Mouse (Mus musculus) v-Abl transformed pro-B cells (cell line): ENCODE measurements around the gene Adra1d.

Source experiments
- in situ Hi-C, 2 experiments: fragments of 400-800 bp; cut with MboI; formaldehyde crosslinking; loops; one replicate each; pipeline ENCODE4 v1.15.1; 2025; ENCODE audit not compliant: unreplicated experiment in 2 of 2

The Adra1d gene

DNA sequence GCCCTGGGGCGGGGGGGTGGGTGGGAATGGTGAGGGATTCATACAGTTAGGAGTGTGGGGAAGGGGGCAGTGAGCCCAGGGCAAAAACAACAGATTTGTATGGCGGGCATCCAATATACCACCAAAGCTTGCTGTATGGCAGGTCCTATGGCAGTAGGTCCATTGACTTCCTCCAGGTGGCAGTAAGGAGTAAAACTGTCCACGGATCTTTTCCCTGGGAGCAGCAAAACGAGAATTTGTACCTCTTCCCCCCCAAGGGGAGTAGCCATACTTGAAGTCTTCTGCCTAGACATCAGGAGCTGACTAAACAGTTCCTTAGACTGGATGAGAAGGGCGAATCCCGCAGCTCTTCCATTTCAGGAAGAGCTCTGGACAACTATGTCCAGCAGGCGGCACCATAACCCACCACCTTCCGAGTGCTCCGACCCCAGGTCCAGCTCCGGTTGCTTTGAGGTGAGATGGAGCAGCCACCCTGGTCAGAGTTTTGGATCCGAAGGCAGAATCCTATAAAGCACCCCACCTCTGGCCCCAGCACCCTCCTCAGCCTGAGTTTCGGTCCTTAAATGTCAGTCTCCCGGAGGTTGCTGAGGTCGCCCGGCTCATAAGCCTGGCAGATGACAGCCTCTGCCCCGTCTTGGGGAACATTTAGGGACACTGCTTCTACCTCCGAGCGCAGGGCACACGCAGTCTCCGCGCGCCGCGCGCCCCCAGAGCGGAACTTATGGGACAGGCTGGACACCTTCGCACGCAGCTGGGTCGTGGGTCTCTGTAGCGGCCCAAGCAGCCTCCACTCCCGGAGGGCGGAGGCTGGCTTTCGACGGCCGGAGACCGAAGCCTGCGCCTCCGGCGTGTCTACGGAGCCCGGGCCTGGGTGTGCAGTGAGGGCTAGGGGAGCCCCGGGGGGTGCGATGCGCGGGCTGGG is 16.4 kb downstream of the Adra1d start:
- in situ Hi-C loops, result loop anchor here (10.0 to 25.0 kb wide), 3 partner anchors 269 to 458 kb away; partner anchors contain the start of gene Siglec1 (in 1 of the 2)

DNA sequence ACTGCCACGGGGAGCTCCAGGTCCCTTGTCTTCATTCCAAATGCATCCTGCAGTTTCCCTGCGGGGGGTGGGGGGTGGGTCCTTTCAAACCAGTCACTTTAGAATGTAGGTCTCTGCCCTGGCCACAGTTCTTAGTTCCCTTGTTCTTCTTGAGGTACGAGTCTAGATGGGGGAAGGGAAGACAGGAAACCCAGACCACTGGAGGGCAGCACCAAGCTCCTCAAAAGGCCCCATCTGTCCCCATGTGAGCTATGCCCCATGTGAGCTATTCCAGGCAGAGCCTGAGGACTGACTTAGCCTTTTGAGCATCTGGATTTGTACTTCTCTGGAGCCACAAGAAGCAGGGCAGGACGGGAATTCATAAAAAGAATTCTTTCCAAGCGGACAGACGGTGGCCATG is 19.6 kb downstream of the Adra1d start:
- in situ Hi-C loops, result loop anchor here (5.0 to 25.0 kb wide), 4 partner anchors 270 to 455 kb away; partner anchors contain the start of gene Siglec1 (in 1 of the 2)

DNA sequence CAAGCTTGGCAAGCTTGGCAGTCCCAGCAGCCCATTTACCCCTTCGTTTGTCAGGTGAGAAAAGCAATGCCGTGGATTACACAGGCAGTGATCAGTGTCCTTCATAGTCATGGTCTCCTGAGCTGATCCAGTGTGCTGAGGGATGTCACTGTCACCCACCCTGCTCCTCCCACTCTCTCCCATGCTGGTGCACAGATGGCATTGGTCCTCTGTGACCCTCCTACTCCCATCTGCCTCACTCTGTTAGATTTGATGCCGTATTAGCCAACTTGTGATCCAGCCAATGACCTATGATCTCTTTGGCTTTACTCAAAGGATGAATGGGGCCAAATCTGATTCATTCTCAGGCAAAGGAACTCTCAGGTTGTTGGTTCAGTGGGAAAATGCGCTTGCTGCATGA is 20.4 kb downstream of the Adra1d start:
- in situ Hi-C loops, result loop anchor here (5.0 to 25.0 kb wide), 4 partner anchors 271 to 454 kb away; partner anchors contain the start of gene Siglec1 (in 1 of the 2)

DNA sequence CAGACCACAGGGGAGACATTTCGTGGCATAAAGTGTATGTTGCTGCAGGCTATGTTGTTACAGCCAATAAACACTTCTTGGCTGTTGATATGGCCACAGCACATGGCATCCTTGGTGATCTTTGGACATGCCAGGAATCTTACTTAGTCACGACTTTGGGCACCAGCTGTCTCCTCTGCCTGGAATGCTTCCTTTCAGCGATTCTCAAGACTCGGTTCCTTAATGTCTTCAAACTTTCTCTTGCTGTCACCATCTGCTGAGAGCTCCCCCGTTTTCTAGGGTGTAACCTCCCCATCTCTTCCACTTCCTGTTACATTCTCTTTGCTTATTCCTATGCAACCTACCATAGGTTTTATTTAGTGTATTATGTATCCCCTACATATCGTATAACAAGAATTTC is 22.3 kb downstream of the Adra1d start:
- in situ Hi-C loops, result loop anchor here (5.0 to 25.0 kb wide), 4 partner anchors 273 to 452 kb away; partner anchors contain the start of gene Siglec1 (in 1 of the 2)

DNA sequence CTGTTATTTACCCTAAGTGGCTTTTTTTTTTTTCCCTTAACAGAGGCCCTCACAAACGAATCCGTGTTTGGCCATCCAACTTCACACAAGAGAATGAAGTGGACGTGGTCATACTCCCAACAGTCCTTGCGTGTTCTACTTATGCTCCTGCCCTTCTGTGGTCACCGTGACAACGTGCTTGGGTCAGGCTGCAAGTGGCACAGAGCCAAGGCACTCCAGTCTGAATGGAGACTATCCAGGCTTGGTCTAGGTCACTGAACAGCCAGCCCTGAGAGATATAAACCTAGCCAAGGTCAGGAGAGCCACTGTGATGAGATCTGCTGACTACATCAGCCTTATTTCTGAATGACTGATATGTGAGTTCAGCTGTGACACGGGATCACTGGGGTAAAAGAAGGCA is 23.7 kb downstream of the Adra1d start:
- in situ Hi-C loops, result loop anchor here (25.0 kb wide), 2 partner anchors 399 to 451 kb away; partner anchors contain the start of gene Siglec1 (in 1 of the 2)

DNA sequence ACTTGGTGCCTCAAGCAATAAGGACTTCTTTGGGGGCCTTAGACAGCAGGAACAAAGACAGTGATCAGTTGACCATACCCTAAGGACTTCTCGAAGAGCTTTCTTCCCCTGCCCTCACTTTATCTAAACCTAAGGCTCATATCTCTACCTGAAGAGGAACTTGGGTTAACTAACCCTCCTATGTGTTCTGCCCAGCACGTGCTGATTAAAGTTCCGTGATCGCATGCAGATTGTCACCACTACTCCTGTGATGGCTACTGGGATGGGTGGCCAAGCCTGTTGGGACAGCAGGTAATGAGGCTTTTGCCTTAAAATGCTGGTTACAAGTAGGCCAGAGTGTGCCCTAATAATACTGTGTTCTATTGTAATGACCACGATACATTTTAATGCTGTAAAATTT is 26.9 kb downstream of the Adra1d start:
- in situ Hi-C loops, result loop anchor here (25.0 kb wide), 2 partner anchors 402 to 448 kb away; partner anchors contain the start of gene Siglec1 (in 1 of the 2)

DNA sequence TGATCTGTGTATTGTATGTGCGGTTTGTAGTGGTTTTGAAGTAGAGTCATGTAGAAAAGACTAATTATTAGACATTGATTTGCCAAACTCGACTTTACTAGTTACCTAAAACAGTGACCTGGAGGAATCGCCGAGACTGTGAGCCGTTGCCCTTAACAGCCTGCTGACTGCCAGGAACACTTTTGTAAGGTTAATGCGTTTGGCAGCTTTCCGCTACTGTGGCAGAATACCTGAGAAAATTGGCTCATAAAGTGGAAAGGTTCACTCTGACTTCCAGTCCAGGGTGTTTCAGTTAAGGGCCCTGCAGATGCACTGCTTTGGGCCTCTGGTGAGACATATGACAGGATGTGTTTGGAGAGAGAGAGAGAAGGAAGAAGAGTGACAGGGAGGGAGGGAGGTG is 30.8 kb downstream of the Adra1d start:
- in situ Hi-C loops, result loop anchor here (25.0 kb wide), 2 partner anchors 406 to 444 kb away; partner anchors contain the start of gene Siglec1 (in 1 of the 2)

DNA sequence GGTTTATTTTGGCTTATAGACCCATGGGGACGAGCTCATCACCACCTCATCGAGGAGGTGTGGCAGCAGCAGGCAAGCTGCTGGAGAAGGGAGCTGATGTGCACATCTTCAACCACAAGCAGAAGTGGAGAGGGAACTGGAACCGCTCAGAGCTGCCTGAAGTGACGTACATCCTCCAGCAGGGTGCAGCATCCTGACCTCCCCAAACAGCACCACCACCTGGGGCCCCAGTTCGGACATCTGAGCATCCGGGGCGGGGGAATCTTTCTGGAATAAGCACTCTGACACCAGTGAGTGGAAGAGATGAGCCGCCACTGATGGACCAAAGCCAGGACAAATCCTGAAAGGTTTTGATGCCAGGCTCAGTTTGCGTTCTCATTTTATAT is 31.5 kb downstream of the Adra1d start:
- in situ Hi-C loops, result loop anchor here (25.0 kb wide), 2 partner anchors 407 to 443 kb away; partner anchors contain the start of gene Siglec1 (in 1 of the 2)

DNA sequence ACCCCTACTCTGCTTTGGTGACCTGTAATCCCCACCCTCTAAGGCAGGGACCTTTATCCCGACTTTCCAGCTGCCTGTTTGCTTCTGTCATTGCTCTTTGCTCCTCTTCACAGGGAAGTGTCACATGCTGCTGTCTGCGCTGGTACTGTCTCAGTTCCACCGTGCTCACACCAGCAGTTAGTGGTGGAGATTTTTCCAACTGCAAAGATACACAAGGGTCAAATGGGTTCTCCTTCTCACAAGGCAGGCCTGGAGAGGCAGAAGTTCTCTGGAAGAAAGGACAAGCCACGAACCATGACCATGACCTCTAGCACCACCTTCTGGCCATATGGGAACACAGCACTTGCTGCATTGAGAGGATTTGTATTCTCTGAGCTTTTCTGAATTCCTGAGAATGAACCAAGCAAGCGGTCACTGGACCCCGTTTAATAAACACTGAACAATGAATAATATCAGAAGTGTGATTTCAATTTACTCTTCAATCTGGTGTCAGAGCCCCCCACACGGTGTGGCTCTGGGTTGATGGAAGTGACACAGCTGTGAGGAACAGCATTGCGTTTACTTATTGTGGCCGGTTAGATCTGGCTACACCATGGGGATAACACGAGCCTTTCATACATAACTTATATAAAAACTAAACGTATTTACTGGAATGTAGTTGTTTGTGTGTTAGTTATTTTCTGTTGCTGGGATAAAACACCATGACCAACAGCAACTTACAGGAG is 32.0 kb downstream of the Adra1d start:
- in situ Hi-C loops, result loop anchor here (25.0 kb wide), 2 partner anchors 407 to 443 kb away; partner anchors contain the start of gene Siglec1 (in 1 of the 2)

DNA sequence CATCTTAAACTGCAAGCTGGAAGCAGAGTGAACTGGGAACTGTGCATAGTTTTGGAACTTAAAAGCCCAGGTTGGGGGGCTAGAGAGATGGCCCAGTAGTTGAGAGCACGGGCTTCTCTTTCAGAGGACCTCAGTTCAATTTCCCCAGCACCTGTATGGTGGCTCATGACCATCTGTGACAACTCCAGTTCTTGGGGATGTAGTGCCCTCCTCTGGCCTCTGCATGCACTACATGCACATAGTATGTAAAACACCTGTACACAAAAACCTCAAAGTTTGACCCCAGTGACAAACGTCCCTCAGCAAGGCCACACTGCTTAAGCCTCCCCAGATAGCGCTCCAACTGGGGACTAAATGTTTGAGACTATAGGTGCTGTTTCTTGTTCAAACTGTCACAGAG is 35.0 kb downstream of the Adra1d start:
- in situ Hi-C loops, result loop anchor here (25.0 kb wide), 2 partner anchors 410 to 440 kb away; partner anchors contain the start of gene Siglec1 (in 1 of the 2)

DNA sequence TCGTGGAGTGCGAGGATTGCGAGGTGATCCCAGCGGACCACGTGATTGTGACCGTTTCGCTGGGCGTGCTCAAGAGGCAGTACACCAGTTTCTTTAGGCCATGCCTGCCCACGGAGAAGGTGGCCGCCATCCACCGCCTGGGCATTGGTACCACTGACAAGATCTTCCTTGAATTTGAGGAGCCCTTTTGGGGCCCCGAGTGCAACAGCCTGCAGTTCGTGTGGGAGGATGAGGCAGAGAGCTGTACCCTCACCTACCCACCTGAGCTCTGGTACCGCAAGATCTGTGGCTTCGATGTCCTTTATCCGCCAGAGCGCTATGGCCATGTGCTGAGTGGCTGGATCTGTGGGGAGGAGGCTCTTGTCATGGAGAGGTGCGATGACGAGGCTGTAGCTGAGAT is 41.3 kb downstream of the Adra1d start:
- in situ Hi-C loops, result loop anchor here in 1 of 2 experiments (25.0 kb wide), 2 partner anchors 708 to 908 kb away; no protein-coding TSS in a partner anchor

DNA sequence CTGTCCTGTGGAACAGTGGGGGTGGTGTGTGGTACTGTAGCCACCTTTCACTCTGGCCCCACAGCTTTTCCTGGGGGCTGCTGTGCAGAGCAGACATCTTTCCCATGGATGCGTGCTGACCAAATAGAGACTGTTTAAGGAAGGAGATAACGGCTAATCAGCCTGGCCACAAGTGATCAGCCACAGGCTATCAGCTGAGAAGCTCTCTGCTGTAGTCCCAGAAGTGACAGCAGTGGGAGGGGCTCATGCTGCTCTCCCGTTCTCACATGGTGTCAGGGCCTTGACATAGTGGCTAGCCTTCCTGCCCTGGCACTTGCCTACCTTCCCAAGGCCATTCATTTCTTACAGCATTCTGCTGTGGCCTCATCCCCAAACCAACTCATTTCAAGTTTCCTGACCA is 43.3 kb downstream of the Adra1d start:
- in situ Hi-C loops, result loop anchor here (10.0 to 25.0 kb wide), 3 partner anchors 554 to 906 kb away; no protein-coding TSS in a partner anchor

DNA sequence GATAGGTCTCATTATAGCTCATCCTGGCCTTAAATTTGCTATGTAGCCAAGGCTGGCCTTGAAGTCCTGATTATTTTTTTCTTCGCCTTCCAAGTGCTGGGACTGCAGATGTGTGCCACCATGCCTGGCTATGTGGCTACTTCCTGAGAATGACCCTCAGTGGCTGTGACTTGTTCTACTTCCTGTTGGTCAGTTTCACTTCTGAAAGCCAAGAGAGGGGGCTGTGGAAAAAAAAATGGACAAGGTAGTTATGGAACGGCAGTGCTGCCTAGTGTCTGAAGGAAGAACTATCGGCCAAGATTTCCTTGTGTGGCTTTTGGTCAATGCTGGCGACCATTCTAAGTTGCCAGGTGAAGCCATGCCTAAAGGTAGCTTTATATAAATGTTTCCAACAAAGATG is 44.5 kb downstream of the Adra1d start:
- in situ Hi-C loops, result loop anchor here (10.0 to 25.0 kb wide), 3 partner anchors 553 to 905 kb away; no protein-coding TSS in a partner anchor

DNA sequence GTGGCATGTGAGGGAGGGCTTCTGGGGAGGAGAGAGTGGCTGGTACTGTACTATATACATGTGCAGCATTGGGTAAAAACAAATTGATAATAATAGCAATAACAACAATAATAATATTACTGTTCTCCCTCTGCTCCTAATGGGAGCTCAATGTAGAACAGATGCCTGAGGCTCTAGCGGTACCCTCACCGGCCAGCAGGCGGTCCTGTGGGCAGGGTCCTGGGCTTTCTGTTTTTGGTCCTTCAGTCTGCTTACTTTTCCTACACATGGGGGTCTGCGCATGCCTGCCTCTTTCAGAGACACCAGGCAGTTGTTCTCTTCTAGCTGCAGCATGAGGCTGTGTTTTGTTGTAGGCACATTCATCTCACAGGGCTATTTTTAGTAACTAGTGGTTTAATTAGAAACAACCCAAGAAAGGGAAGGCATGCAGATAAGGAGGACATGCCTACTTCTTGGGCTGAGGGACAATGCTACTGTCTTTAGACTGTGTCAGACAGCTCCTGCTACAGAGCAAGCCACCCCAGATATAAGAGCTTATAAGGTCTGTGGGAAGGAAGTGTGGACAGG is 47.9 kb downstream of the Adra1d start:
- in situ Hi-C loops, result loop anchor here (10.0 to 25.0 kb wide), 3 partner anchors 549 to 902 kb away; no protein-coding TSS in a partner anchor

DNA sequence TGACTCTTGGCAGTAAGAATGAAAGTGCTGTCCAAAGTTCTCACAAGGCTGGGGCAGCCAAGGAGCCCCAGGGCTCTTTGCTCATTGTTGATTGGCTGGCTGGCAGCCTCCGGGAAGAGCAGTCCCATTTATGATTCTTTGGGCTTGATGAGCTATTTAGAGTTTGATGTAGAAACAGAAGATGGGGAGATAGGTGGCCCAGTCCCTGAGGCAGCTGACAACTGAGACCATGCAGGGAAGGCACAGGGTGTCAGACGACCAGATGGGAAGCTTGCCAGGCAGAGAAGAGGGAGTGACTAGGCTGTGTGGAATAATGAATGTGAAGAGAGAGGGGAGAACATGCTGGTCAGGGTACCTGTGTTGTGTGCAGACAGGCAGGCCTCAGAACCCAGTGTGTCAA is 48.6 kb downstream of the Adra1d start:
- in situ Hi-C loops, result loop anchor here (10.0 to 25.0 kb wide), 3 partner anchors 549 to 901 kb away; no protein-coding TSS in a partner anchor

DNA sequence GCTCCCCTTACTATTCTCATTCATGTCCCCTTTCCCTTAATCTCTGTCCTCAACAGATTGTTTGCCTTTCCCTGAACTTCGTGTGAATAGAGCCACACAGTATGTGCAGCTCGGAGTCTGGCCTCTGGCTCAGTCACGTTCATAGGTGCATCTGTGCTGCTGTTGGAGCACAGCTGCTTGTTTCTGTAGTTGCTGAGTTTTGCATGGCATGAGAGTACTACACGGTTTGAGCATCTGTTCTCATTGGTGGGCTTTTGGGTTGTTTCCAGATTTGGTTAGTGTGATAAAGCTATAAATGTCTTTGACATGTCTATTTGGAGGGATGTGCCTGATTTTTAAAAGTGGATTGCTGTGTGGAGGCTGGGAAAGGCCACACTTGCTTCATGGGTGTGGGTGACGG is 51.6 kb downstream of the Adra1d start:
- in situ Hi-C loops, result loop anchor here (10.0 to 25.0 kb wide), 3 partner anchors 546 to 898 kb away; no protein-coding TSS in a partner anchor

DNA sequence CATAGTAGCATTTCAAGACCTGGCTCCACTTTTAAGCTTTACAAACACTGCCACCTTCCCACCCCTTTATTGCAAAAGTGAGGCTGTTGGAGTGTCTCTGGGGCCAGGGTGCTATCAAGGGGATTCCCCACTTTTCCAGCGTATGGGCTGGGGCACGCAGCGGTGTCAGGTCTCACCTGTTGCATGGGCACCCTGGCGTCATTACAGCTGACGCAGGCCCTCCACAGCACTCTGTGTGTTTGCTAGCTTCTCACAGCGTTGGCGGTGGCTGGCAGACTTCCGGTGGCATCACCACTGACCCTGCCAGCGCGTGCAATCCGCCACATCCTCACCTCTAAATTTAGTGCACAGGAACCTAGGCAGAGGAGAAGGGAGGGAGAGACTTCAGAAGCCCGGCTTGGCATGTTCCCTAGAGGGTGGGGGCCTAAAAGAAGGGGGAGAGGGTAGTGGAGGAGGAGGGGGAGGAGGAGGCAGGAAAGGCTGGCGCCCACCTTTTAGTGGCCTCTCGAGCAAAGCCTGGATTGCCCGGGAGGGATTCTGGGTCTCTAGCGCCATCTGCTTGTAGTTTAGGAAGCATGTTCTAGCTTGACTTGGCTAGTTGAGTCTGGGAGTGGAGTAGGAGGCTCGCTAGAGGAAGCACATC is 52.3 kb downstream of the Adra1d start:
- in situ Hi-C loops, result loop anchor here (10.0 to 25.0 kb wide), 5 partner anchors 415 to 897 kb away; no protein-coding TSS in a partner anchor

DNA sequence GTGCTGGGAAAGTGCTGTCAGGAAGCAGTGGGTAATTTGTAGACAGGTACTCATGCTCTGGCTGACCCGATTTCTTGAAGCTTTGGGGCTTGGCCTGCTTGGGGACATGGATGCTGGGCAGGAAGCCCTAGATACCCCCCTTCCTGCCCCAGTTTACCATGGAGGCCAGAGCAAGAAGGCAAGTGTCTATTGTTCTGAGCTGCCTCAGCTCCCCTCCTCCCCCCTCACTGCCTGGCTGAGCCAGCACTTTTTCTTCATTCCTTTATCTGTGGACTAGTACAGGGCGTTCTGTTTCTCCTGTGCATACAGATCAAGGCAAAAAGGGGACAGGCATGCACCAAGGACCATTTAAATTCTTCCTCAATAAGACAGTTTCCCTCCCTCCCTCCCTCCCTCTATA is 53.6 kb downstream of the Adra1d start:
- in situ Hi-C loops, result loop anchor here in 1 of 2 experiments (10.0 to 25.0 kb wide), 4 partner anchors 414 to 896 kb away; no protein-coding TSS in a partner anchor

DNA sequence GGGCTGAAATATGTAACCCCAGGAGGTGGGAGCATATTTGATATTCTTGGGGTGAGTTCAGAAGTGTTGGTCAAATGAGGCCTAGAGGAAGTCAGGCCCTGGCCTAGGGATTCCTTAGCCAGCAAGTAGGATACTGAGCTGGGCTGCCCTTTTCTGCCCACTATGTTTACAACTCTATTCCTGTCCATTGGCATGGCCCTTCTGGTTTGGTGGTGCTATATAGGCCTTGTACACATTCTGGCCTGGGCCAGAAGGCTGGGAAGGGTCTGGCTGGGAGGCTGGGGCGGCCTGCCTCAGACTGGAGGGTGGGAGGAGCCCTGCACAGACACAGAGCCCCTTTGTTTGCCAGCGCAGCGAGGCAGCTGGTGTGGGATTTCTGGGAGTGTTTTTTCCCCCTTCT is 55.7 kb downstream of the Adra1d start:
- in situ Hi-C loops, result loop anchor here in 1 of 2 experiments (10.0 to 25.0 kb wide), 4 partner anchors 412 to 894 kb away; no protein-coding TSS in a partner anchor
